Mouse (Mus musculus) forebrain, embryonic 16.5 days (tissue): ENCODE measurements at regions not wholly inside any gene's neighbourhood (a gene's known extent, or its start where the extent isn't known, plus 50 kb on each side); places are given as distances from the start of the nearest gene placed in this dataset.
"Not testable (repeated sequence)": the region's sequence is repeated elsewhere in the genome, so short reads cannot be mapped to it uniquely, and the experiment has no call there.

Experiments used
- ATAC-seq: fragments of 200-750 bp; cut with Nextera tagmentation; 2 replicates; pipeline ENCODE4 v1.8.0; 2017; ENCODE audit warnings: mild to moderate bottlenecking, moderate library complexity
- H3K27ac ChIP-seq: fragments of 300-500 bp; sonication (generic); 2 replicates; pipeline ENCODE4 v1.5.1; 2014; ENCODE audit warnings: low read length, control low read depth
- H3K27me3 ChIP-seq: fragments of 300-500 bp; sonication (generic); replicated peaks from 2 replicates; pipeline ENCODE4 v1.6.1; 2014; ENCODE audit warnings: low read length; ENCODE audit not compliant: control insufficient read depth, insufficient read depth
- H3K36me3 ChIP-seq: fragments of 300-500 bp; sonication (generic); 2 replicates; pipeline ENCODE4 v1.6.1; 2014; ENCODE audit not compliant: control insufficient read depth, insufficient read depth
- H3K4me1 ChIP-seq: fragments of 300-500 bp; sonication (generic); replicated peaks from 2 replicates; pipeline ENCODE4 v1.6.1; 2014; ENCODE audit warnings: low read length; ENCODE audit not compliant: control insufficient read depth, insufficient read depth
- H3K4me2 ChIP-seq: fragments of 300-500 bp; sonication (generic); 2 replicates; pipeline ENCODE4 v1.6.1; 2014; ENCODE audit warnings: mild to moderate bottlenecking, low read length, control low read depth
- H3K4me3 ChIP-seq: fragments of 300-500 bp; sonication (generic); replicated peaks from 2 replicates; pipeline ENCODE4 v1.5.1; 2014; ENCODE audit warnings: mild to moderate bottlenecking, low read length, control low read depth
- H3K9ac ChIP-seq: fragments of 300-500 bp; sonication (generic); replicated peaks from 2 replicates; pipeline ENCODE4 v1.6.1; 2014; ENCODE audit warnings: low read depth, low read length, control low read depth
- H3K9me3 ChIP-seq: fragments of 300-500 bp; sonication (generic); 2 replicates; pipeline ENCODE4 v1.6.1; 2016; ENCODE audit warnings: low read length; ENCODE audit not compliant: control insufficient read depth
- WGBS: fragments of 180-500 bp; shearing (Covaris S2); extraction: QIAGEN DNeasy Blood & Tissue Kit; methylation state at CpG from one replicate; pipeline ENCODE4 v1.1.7; 2014; 5-methylcytosine and 5-hydroxymethylcytosine counted together

GRCm38 (mm10) chr8:4934551-4934950 lies 155.2 kb upstream of the Shcbp1 start:
- no peak overlapping the region for H3K4me2 ChIP-seq
- H3K9ac ChIP-seq: no peak overlapping the region
- no peaks in the 10 kb centered on the region for H3K27me3 ChIP-seq
- no peaks in the 10 kb centered on the region for H3K4me1 ChIP-seq
- no peak overlapping the region for H3K27ac ChIP-seq
- ATAC-seq: no peak
- H3K9me3 ChIP-seq: no peaks in the 10 kb centered on the region
- no peak overlapping the region for H3K4me3 ChIP-seq
- no peaks in the 10 kb centered on the region for H3K36me3 ChIP-seq

GRCm38 (mm10) chr8:4934035-4934434 lies 154.7 kb upstream of the Shcbp1 start:
- H3K4me2 ChIP-seq: no peak overlapping the region
- no peaks in the 10 kb centered on the region for H3K27me3 ChIP-seq
- no peaks in the 10 kb centered on the region for H3K4me1 ChIP-seq
- no peak overlapping the region for H3K4me3 ChIP-seq
- no peaks in the 10 kb centered on the region for H3K36me3 ChIP-seq
- no peak for ATAC-seq
- 24% methylated on average over 2 of the region's 2 CpGs for WGBS
- no peak overlapping the region for H3K27ac ChIP-seq
- no peaks in the 10 kb centered on the region for H3K9me3 ChIP-seq
- no peak overlapping the region for H3K9ac ChIP-seq

GRCm38 (mm10) chr8:4916447-4916846 lies 137.1 kb upstream of the Shcbp1 start:
- no peaks in the 10 kb centered on the region for H3K27me3 ChIP-seq
- H3K4me3 ChIP-seq: no peak overlapping the region
- no peaks in the 10 kb centered on the region for H3K9me3 ChIP-seq
- H3K27ac ChIP-seq: no peak overlapping the region
- no peaks in the 10 kb centered on the region for H3K4me1 ChIP-seq
- no peak overlapping the region for H3K4me2 ChIP-seq
- ATAC-seq: no peak
- H3K9ac ChIP-seq: no peak overlapping the region
- no peaks in the 10 kb centered on the region for H3K36me3 ChIP-seq

DNA sequence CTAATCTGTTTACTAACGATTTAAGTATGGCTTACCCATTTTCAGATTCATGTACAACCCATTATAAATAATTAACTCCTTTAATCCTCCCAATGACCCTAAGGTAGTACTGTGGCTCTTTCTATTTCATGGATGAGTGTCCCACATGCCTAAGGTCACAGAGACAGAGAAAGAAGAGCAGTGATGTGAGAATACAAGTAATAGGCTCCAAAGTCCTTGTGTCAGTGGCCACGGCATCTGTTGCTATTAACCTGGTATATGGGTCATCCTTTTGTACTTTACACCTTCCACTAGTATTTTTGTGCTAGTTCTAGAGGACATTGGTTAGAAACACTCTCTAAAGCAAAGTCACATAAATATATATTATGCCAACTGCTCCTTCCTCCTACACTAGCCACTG lies 115.7 kb upstream of the Shcbp1 start:
- Histone ChIP-seq H3K4me1 (no peaks in the 10 kb centered on the region), H3K27ac (no peak overlapping the region), H3K9ac (no peak overlapping the region), H3K4me2 (no peak overlapping the region), H3K4me3 (no peak overlapping the region), H3K9me3 (no peaks in the 10 kb centered on the region), H3K27me3 (no peaks in the 10 kb centered on the region), H3K36me3 (no peaks in the 10 kb centered on the region)
- no peak for ATAC-seq
- 91% methylated on average over 2 of the region's 2 CpGs for WGBS

GRCm38 (mm10) chr8:4868761-4869160 lies 89.4 kb upstream of the Shcbp1 start:
- not testable (repeated sequence) for H3K9me3 ChIP-seq, H3K27ac ChIP-seq, H3K9ac ChIP-seq, H3K4me2 ChIP-seq, H3K36me3 ChIP-seq, H3K4me3 ChIP-seq, H3K4me1 ChIP-seq, H3K27me3 ChIP-seq
- 76% methylated on average over 7 of the region's 7 CpGs for WGBS
- ATAC-seq: peak; percentile 92

DNA sequence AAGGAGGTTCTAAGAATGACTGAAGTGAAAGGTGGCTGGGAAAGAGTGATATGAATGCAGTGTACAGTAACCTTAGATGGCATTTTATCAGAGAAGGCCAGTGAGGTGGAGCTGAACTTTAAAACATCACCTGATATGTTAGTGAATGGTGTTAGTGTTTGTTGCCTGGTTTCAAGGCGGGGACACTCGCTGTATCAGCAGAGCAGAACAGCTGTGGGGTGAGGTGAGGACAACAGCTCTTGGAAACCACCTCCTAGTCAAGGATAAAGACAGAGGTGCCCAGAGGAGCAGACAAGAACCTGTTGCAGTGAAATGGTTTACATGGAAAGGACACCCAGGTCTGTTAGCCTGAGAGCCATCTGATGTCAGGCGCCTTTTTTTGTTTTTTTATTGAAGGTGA lies 59.7 kb upstream of the Shcbp1 start:
- H3K27ac ChIP-seq: no peak overlapping the region
- no peaks in the 10 kb centered on the region for H3K36me3 ChIP-seq
- no peak overlapping the region for H3K4me2 ChIP-seq
- no peak overlapping the region for H3K9ac ChIP-seq
- H3K4me3 ChIP-seq: no peak overlapping the region
- no peaks in the 10 kb centered on the region for H3K9me3 ChIP-seq
- no peak for ATAC-seq
- no peaks in the 10 kb centered on the region for H3K27me3 ChIP-seq
- WGBS: 89% methylated on average over 3 of the region's 3 CpGs
- H3K4me1 ChIP-seq: no peaks in the 10 kb centered on the region

GRCm38 (mm10) chr8:4838527-4838926 lies 59.2 kb upstream of the Shcbp1 start:
- Histone ChIP-seq H3K9me3 (no peaks in the 10 kb centered on the region), H3K4me3 (no peak overlapping the region), H3K36me3 (no peaks in the 10 kb centered on the region), H3K27ac (no peak overlapping the region), H3K9ac (no peak overlapping the region), H3K4me2 (no peak overlapping the region), H3K27me3 (no peaks in the 10 kb centered on the region), H3K4me1 (no peaks in the 10 kb centered on the region)
- ATAC-seq: no peak

GRCm38 (mm10) chr8:4837719-4838118 lies 58.4 kb upstream of the Shcbp1 start:
- Histone ChIP-seq H3K4me3 (no peak overlapping the region), H3K27me3 (no peaks in the 10 kb centered on the region), H3K9me3 (no peaks in the 10 kb centered on the region), H3K4me1 (no peaks in the 10 kb centered on the region), H3K9ac (no peak overlapping the region), H3K4me2 (no peak overlapping the region), H3K36me3 (no peaks in the 10 kb centered on the region), H3K27ac (no peak overlapping the region)
- no peak for ATAC-seq
- 87% methylated on average over 2 of the region's 2 CpGs for whole genome bisulfite sequencing

DNA sequence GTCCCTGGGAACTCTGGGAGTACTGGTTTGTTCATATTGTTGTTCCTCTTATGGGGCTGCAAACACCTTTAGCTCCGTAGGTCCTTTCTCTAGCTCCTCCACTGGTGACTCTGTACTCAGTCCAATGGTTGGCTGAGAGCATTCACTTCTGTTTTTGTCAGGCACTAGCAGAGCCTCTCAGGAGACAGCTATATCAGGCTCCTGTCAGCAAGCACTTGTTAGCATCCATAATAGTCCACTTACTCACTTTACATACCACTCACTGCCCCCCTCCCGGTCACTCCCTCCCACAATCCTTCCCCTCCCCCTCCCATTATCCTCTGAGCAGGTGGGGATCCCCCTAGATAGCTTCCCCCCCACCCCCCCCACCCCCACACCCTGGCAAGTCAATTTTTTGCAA lies 57.3 kb upstream of the Shcbp1 start:
- ATAC-seq: no peak
- H3K9ac ChIP-seq: no peak overlapping the region
- H3K36me3 ChIP-seq: no peaks in the 10 kb centered on the region
- no peaks in the 10 kb centered on the region for H3K4me1 ChIP-seq
- 79% methylated on average over 2 of the region's 2 CpGs for WGBS
- no peaks in the 10 kb centered on the region for H3K9me3 ChIP-seq
- H3K27me3 ChIP-seq: no peaks in the 10 kb centered on the region
- no peak overlapping the region for H3K27ac ChIP-seq
- no peak overlapping the region for H3K4me2 ChIP-seq
- H3K4me3 ChIP-seq: no peak overlapping the region
